ENCODE assay signal across 8 mouse cellular contexts in the genomic region with DNA sequence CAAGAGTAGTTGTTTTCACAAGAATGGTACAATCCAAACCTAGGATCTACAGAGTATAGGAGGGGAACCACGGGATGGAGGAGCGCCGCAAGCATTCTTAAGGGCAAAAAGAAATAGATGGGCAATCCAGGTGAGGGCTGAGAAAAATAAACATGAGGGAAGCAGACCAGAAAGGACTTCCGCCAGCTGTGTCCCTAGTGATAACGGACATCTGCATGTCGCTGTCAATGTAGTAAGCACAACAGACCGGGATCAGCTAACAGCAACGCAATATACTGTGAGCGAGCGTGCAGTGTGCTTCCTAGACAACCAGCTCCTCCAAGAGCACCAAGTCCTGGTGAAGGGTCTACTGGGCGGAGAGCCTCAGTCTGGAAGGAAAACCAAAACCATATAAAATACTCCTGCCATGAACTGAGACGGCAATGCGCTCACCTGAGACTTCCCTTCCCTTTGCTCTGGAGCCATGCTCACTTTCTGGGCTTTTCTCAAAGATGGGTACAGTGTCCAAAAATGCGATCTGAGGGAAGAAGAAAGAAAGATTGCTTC. TPM values are rescaled to one million over a fixed set of nuclear protein-coding genes. Genes with fewer than 3 reads are reported as not detected.
A peak's percentile ranks its signal among the peaks of the same experiment; 100 is the strongest.
DNase-seq lines count a peak whose midpoint lies in the region; ATAC-seq and TF ChIP-seq lines count a peak whose summit lies in the region.

No protein-coding gene starts in this region.

- peak overlapping the region; percentile 79 for H3K4me2 ChIP-seq in embryonic facial prominence, embryonic 12.5 days (replicated peaks)
- peak overlapping the region; percentile 98 for H3K4me2 ChIP-seq in intestine, embryonic 14.5 days (ENCODE audit: low read length)
- peak overlapping the region; percentile 24 for H3K4me2 ChIP-seq in myocyte (ENCODE audit: low read depth)

- ATAC-seq in embryonic facial prominence, embryonic 12.5 days (ENCODE audit: insufficient number of reproducible peaks, insufficient read depth, low FRiP score, low TSS enrichment), result no peak
- no peak for ATAC-seq in intestine, embryonic 14.5 days (replicated peaks; ENCODE audit: low FRiP score, low TSS enrichment, low read depth)

- peaks cover 7% of the 10 kb centered on the region; the same call in 1 of the 2 replicates for H3K4me1 ChIP-seq in embryonic facial prominence, embryonic 12.5 days
- 0 out of 2 replicates have a peak, but pooled peaks cover 5% of the 10 kb centered on the region for H3K4me1 ChIP-seq in intestine, embryonic 14.5 days (replicated peaks; ENCODE audit: control insufficient read depth, insufficient read depth, low read length)

- H3K27ac ChIP-seq in embryonic facial prominence, embryonic 12.5 days, result no peak overlapping the region
- H3K27ac ChIP-seq in intestine, embryonic 14.5 days (ENCODE audit: low read depth), result no peak overlapping the region

- peak; percentile 14 to 17 for DNase-seq in layer of hippocampus, postnatal 10 days (ENCODE audit: low spot score in 2 of 2)
- DNase-seq in layer of hippocampus, adult 9-10 months (ENCODE audit: low spot score), result no peak
- DNase-seq in intestine, embryonic 14.5 days (ENCODE audit: low spot score), result peak; percentile 59
- no peak for DNase-seq in gastrocnemius, postnatal 14 days
- DNase-seq in left cerebral cortex, adult 11 months (ENCODE audit: low spot score), result no peak
- no peak for DNase-seq in gastrocnemius, postnatal 36 days

- 30% methylated on average over 14 of the region's 14 CpGs for WGBS in embryonic facial prominence, embryonic 12.5 days
- 22% methylated on average over 14 of the region's 14 CpGs for WGBS in intestine, embryonic 14.5 days

- H3K9me3 ChIP-seq in embryonic facial prominence, embryonic 12.5 days, result no peaks in the 10 kb centered on the region
- H3K9me3 ChIP-seq in intestine, embryonic 14.5 days (ENCODE audit: control insufficient read depth, low read length), result no peaks in the 10 kb centered on the region

- no peak for TF ChIP-seq POLR2A in myocyte (IDR thresholded peaks at IDR 0.05; ENCODE audit: insufficient read length, low read depth)

- H3K79me2 ChIP-seq in myocyte (ENCODE audit: control insufficient read depth, insufficient read depth), result no peaks in the 10 kb centered on the region

- H3K27me3 ChIP-seq in embryonic facial prominence, embryonic 12.5 days, result peaks cover 3% of the 10 kb centered on the region; the same call in 1 of the 2 replicates
- no peaks in the 10 kb centered on the region for H3K27me3 ChIP-seq in intestine, embryonic 14.5 days (replicated peaks; ENCODE audit: control insufficient read depth, insufficient read depth, low read length)
- peaks cover 4% of the 10 kb centered on the region for H3K27me3 ChIP-seq in myocyte (ENCODE audit: control insufficient read depth, insufficient read depth, insufficient read length)

- peak overlapping the region; percentile 67 for H3K4me3 ChIP-seq in embryonic facial prominence, embryonic 12.5 days
- peak overlapping the region; percentile 48 for H3K4me3 ChIP-seq in intestine, embryonic 14.5 days (ENCODE audit: low read depth, low read length)
- H3K4me3 ChIP-seq in myocyte, result peak overlapping the region; percentile 23

- peak overlapping the region; percentile 70 for H3K9ac ChIP-seq in embryonic facial prominence, embryonic 12.5 days
- H3K9ac ChIP-seq in intestine, embryonic 14.5 days (ENCODE audit: low read length), result peak overlapping the region; percentile 41

- intact Hi-C loops in gastrocnemius, postnatal 14 days (cut with DNase I; ENCODE audit: low total_unique reads), result loop anchor here (10.0 kb wide), 1 partner anchor 96 kb away; no protein-coding TSS in a partner anchor
- intact Hi-C loops in gastrocnemius, postnatal 36 days (cut with DNase I), result loop anchor here (1.0 to 5.0 kb wide), 2 partner anchors 103 to 129 kb away; a partner anchor contains a TSS

- H3ac ChIP-seq in myocyte (ENCODE audit: control insufficient read depth, insufficient read length), result no peak overlapping the region

- H3K36me3 ChIP-seq in embryonic facial prominence, embryonic 12.5 days, result no peaks in the 10 kb centered on the region
- H3K36me3 ChIP-seq in intestine, embryonic 14.5 days (ENCODE audit: control insufficient read depth, insufficient read depth, low read length), result no peaks in the 10 kb centered on the region
- H3K36me3 ChIP-seq in myocyte (ENCODE audit: control insufficient read depth, insufficient read depth), result no peaks in the 10 kb centered on the region

TF ChIP-seq in myocyte, 11 proteins besides CTCF, POLR2A, EP300 and RAD21:
- TF ChIP-seq TCF12 (IDR thresholded peaks at IDR 0.05; ENCODE audit: insufficient read depth, poor library complexity, severe bottlenecking) (no peak), MAX (IDR thresholded peaks at IDR 0.05; ENCODE audit: low read depth) (no peak), CEBPB (IDR thresholded peaks at IDR 0.05; ENCODE audit: insufficient read depth, poor library complexity, severe bottlenecking) (no peak), POLR2AphosphoS2 (IDR thresholded peaks at IDR 0.05; ENCODE audit: insufficient read length, low read depth) (no peak), MYOG (IDR thresholded peaks at IDR 0.05; ENCODE audit: control insufficient read depth in 1 of 3, insufficient read depth in 1 of 3, insufficient read length in 2 of 3, low read depth in 2 of 3) (no peak), USF1 (IDR thresholded peaks at IDR 0.05; ENCODE audit: low read depth) (no peak)

RNA-seq across cellular contexts. Expression of a gene that starts 0.9 kb away (rescaled TPM):
- 1 to 10 TPM; 4.9 to 6.2 TPM for total RNA-seq in layer of hippocampus, postnatal 10 days (2021)
- 1.6 and 1.8 TPM in 2 replicates for polyA plus RNA-seq in embryonic facial prominence, embryonic 12.5 days (2016; fragmentation: Nextera tagmentation; extraction: Ambion mirVana)
- 0.89 and 1.5 TPM in 2 replicates for polyA plus RNA-seq in intestine, embryonic 14.5 days (2014; fragmentation: Nextera tagmentation; extraction: Ambion mirVana)
- 0.13 TPM for polyA plus RNA-seq in myocyte (2012; fragmentation: generic; extraction: Trizol)
- 1 to 10 TPM in 1 of 2 experiments, under 1 TPM in 1; 0.64 to 1.3 TPM for total RNA-seq in gastrocnemius, postnatal 14 days (2021)
- 1 to 10 TPM; 1.9 to 2.1 TPM for total RNA-seq in gastrocnemius, postnatal 36 days (2021)

RNA-seq across cellular contexts. Expression of a gene that starts 13.0 kb away (rescaled TPM):
- not detected for total RNA-seq in layer of hippocampus, postnatal 10 days (2021)
- not detected in 2 replicates for polyA plus RNA-seq in embryonic facial prominence, embryonic 12.5 days (2016; fragmentation: Nextera tagmentation; extraction: Ambion mirVana)
- polyA plus RNA-seq in intestine, embryonic 14.5 days (2014; fragmentation: Nextera tagmentation; extraction: Ambion mirVana), result not detected in 2 replicates
- polyA plus RNA-seq in myocyte (2012; fragmentation: generic; extraction: Trizol), result not detected
- not detected for total RNA-seq in gastrocnemius, postnatal 14 days (2021)
- not detected for total RNA-seq in gastrocnemius, postnatal 36 days (2021)

RNA-seq across cellular contexts. Expression of a gene that starts 14.6 kb away (rescaled TPM):
- total RNA-seq in layer of hippocampus, postnatal 10 days (2021), result 10 to 100 TPM; 18.6 to 21.7 TPM
- polyA plus RNA-seq in embryonic facial prominence, embryonic 12.5 days (2016; fragmentation: Nextera tagmentation; extraction: Ambion mirVana), result 18.3 and 19.9 TPM in 2 replicates
- 11.4 TPM in 2 replicates for polyA plus RNA-seq in intestine, embryonic 14.5 days (2014; fragmentation: Nextera tagmentation; extraction: Ambion mirVana)
- polyA plus RNA-seq in myocyte (2012; fragmentation: generic; extraction: Trizol), result 1.3 TPM
- total RNA-seq in gastrocnemius, postnatal 14 days (2021), result 1 to 10 TPM; 1.9 to 2.4 TPM
- total RNA-seq in gastrocnemius, postnatal 36 days (2021), result 1 to 10 TPM; 2.8 to 3.3 TPM

RNA-seq across cellular contexts. Expression of a gene that starts 23.0 kb away (rescaled TPM):
- not detected for total RNA-seq in layer of hippocampus, postnatal 10 days (2021)
- polyA plus RNA-seq in embryonic facial prominence, embryonic 12.5 days (2016; fragmentation: Nextera tagmentation; extraction: Ambion mirVana), result 1.0 TPM in 1 of 2 replicates, not detected in the other
- not detected in 2 replicates for polyA plus RNA-seq in intestine, embryonic 14.5 days (2014; fragmentation: Nextera tagmentation; extraction: Ambion mirVana)
- not detected for polyA plus RNA-seq in myocyte (2012; fragmentation: generic; extraction: Trizol)
- not detected for total RNA-seq in gastrocnemius, postnatal 14 days (2021)
- not detected for total RNA-seq in gastrocnemius, postnatal 36 days (2021)

RNA-seq across cellular contexts. Expression of a gene that starts 35.8 kb away (rescaled TPM):
- not detected for total RNA-seq in layer of hippocampus, postnatal 10 days (2021)
- not detected in 2 replicates for polyA plus RNA-seq in embryonic facial prominence, embryonic 12.5 days (2016; fragmentation: Nextera tagmentation; extraction: Ambion mirVana)
- not detected in 2 replicates for polyA plus RNA-seq in intestine, embryonic 14.5 days (2014; fragmentation: Nextera tagmentation; extraction: Ambion mirVana)
- not detected for polyA plus RNA-seq in myocyte (2012; fragmentation: generic; extraction: Trizol)
- not detected for total RNA-seq in gastrocnemius, postnatal 14 days (2021)
- total RNA-seq in gastrocnemius, postnatal 36 days (2021), result not detected

Comparison
In these comparisons a context has a peak if more than half of its experiments do, and no peak if none do; other contexts are left out.
1. DNase-seq: peak in layer of hippocampus, postnatal 10 days (2 of 2) and intestine, embryonic 14.5 days (single experiment); none in layer of hippocampus, adult 9-10 months (single experiment), gastrocnemius, postnatal 14 days (single experiment), left cerebral cortex, adult 11 months (single experiment) and gastrocnemius, postnatal 36 days (0 of 2).
2. H3K4me2 ChIP-seq: peak in every context shown above with its lines; median percentile 98 in intestine, embryonic 14.5 days; 79 in embryonic facial prominence, embryonic 12.5 days; 24 in myocyte.
3. RNA of a gene that starts 14.6 kb away (total RNA-seq): 18.6 to 21.7 TPM in layer of hippocampus, postnatal 10 days; 2.8 to 3.3 TPM in gastrocnemius, postnatal 36 days and 1.9 to 2.4 TPM in gastrocnemius, postnatal 14 days; every median in the first group is over 4 times any median in the second.
4. Peak in every context shown above with its lines, with median percentiles within 50 percentile points of each other: H3K4me3 ChIP-seq.